Mouse (Mus musculus) bone marrow, adult 2 months (tissue): ENCODE measurements at regions not wholly inside any gene's neighbourhood (a gene's known extent, or its start where the extent isn't known, plus 50 kb on each side); places are given as distances from the start of the nearest gene placed in this dataset.

Source experiments
- CTCF ChIP-seq: fragments of 200-500 bp; IDR thresholded peaks from 2 replicates; pipeline ENCODE4 v1.5.1; 2011; ENCODE audit warnings: low read length, control low read depth; ENCODE audit not compliant: control insufficient read depth, insufficient read depth
- POLR2A ChIP-seq: fragments of 200-500 bp; IDR thresholded peaks from 2 replicates; pipeline ENCODE4 v1.6.1; 2011; ENCODE audit warnings: low read depth, mild to moderate bottlenecking, control low read depth, low read length, borderline replicate concordance; ENCODE audit not compliant: control insufficient read depth

DNA sequence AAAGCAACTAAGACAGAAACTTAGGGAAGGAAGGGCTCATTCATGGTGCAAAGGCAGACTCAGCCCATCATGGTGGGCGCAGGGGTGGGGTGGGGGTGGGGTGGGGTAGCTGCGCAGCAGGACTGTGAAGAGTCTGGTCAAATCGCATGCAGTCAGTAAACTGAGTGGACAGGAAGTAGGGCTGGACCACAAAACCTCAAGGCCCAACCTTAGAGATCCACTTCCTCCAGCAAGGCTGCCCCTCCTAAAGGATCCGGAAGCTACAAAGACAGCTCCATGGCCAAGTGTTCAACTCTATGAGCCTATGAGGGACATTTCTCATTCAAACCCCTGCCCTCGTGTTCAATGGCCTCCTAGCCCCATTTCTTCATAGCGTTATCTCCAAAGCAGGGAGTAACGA lies 292.6 kb upstream of the Stt3b start:
- TF ChIP-seq POLR2A = no peak
- TF ChIP-seq CTCF = no peak
